Mouse (Mus musculus): ENCODE data around the gene Dedd.

- TF ChIP-seq CTCF (IDR thresholded peaks at IDR 0.05; ENCODE audit: low read depth, low read length) (no peak), POLR2A (IDR thresholded peaks at IDR 0.05; ENCODE audit: insufficient read depth, low read length) (no peak), EP300 (IDR thresholded peaks at IDR 0.05; ENCODE audit: insufficient read depth, low read depth, low read length) (no peak)
Measured at GRCm38 (mm10) chr1:171286517-171286916, 42.4 kb upstream of the Dedd start.

Data from ES-Bruce4 (cell line).